Mouse (Mus musculus) embryonic fibroblast, embryonic 13.5 days (primary cell): Measurements from ENCODE around the gene Mapkap1.

Experiments used
- CTCF ChIP-seq: IDR thresholded peaks from 2 replicates; pipeline ENCODE4 v1.5.1; 2011; ENCODE audit warnings: mild to moderate bottlenecking, control low read depth, low read length, moderate library complexity, borderline replicate concordance; ENCODE audit not compliant: insufficient read depth
- POLR2A ChIP-seq: IDR thresholded peaks from 2 replicates; pipeline ENCODE4 v1.6.1; 2011; ENCODE audit warnings: low read depth, mild to moderate bottlenecking, control low read depth, low read length, moderate library complexity

DNA sequence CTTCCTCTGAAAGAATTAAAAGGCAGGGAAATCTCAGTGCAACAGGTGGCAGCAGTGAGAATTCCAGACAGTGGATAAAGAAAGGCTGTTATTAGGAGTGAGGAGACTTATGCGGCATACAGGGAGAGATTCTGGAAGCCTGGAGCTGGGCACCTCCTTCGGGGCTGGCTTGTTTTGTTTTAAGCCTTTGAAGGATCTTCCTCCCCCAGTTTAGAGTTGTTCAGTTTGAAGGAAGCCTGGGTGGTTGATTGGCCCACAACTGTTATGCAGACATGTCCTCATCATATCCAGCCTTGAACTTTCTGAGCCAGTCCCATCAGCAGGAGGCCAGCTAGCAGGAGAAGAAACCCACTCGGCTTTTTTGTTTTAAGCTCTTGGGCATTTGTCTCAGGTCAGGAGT lies 198.5 kb downstream of the Mapkap1 start:
- TF ChIP-seq CTCF (no peak), POLR2A (no peak)
